Mouse (Mus musculus) embryonic facial prominence, embryonic 11.5 days (tissue): Measurements from ENCODE around the gene F11r. TPM values are rescaled to one million over a fixed set of nuclear protein-coding genes. Genes with fewer than 3 reads are reported as not detected.

ENCODE experiments used
- ATAC-seq: fragments of 200-750 bp; cut with Nextera tagmentation; replicated peaks from 2 replicates; pipeline ENCODE4 v1.8.0; 2017; ENCODE audit warnings: low read depth; ENCODE audit not compliant: insufficient number of reproducible peaks, low FRiP score, low TSS enrichment
- DNase-seq: peaks from one replicate; pipeline ENCODE4 v3.0.0-alpha.2; 2015; ENCODE audit warnings: low spot score
- H3K27ac ChIP-seq: fragments of 300-500 bp; sonication (generic); replicated peaks from 2 replicates; pipeline ENCODE4 v1.5.1; 2014; ENCODE audit warnings: mild to moderate bottlenecking, low read depth, low read length, control low read depth
- H3K27me3 ChIP-seq: fragments of 300-500 bp; sonication (generic); 2 replicates; pipeline ENCODE4 v1.6.1; 2014; ENCODE audit warnings: mild to moderate bottlenecking, low read length, moderate library complexity, mixed read lengths; ENCODE audit not compliant: control insufficient read depth, insufficient read depth
- H3K36me3 ChIP-seq: fragments of 300-500 bp; sonication (generic); replicated peaks from 2 replicates; pipeline ENCODE4 v1.6.1; 2014; ENCODE audit warnings: low read depth, mild to moderate bottlenecking, low read length, moderate library complexity, mixed read lengths; ENCODE audit not compliant: control insufficient read depth, insufficient read depth
- H3K4me1 ChIP-seq: fragments of 300-500 bp; sonication (generic); 2 replicates; pipeline ENCODE4 v1.6.1; 2014; ENCODE audit warnings: low read length, mixed read lengths; ENCODE audit not compliant: control insufficient read depth, insufficient read depth
- H3K4me2 ChIP-seq: fragments of 300-500 bp; sonication (generic); 2 replicates; pipeline ENCODE4 v1.6.1; 2014; ENCODE audit warnings: low read depth, mild to moderate bottlenecking, control low read depth, low read length, moderate library complexity
- H3K4me3 ChIP-seq: fragments of 300-500 bp; sonication (generic); 2 replicates; pipeline ENCODE4 v1.5.1; 2014; ENCODE audit warnings: low read depth, low read length, control low read depth
- H3K9ac ChIP-seq: fragments of 300-500 bp; sonication (generic); replicated peaks from 2 replicates; pipeline ENCODE4 v1.6.1; 2014; ENCODE audit warnings: mild to moderate bottlenecking, control low read depth, low read length
- H3K9me3 ChIP-seq: fragments of 300-500 bp; sonication (generic); replicated peaks from 2 replicates; pipeline ENCODE4 v1.6.1; 2016; ENCODE audit warnings: mild to moderate bottlenecking, low read length, inconsistent platforms, mixed read lengths; ENCODE audit not compliant: control insufficient read depth
- WGBS: fragments of 180-500 bp; shearing (Covaris S2); extraction: QIAGEN DNeasy Blood & Tissue Kit; methylation state at CpG from one replicate; pipeline ENCODE4 v1.1.7; 2014; 5-methylcytosine and 5-hydroxymethylcytosine counted together
- polyA plus RNA-seq: library from polyadenylated mRNA; unstranded; fragments of >200 nt; fragmentation: Nextera tagmentation; extraction: Ambion mirVana; gene quantifications from 2 replicates; pipeline ENCODE4 v1.2.1, GENCODE M21; 2014

F11r gene
- polyA plus RNA-seq, 1 experiment from 2014 or later, result 21.1 TPM

DNA sequence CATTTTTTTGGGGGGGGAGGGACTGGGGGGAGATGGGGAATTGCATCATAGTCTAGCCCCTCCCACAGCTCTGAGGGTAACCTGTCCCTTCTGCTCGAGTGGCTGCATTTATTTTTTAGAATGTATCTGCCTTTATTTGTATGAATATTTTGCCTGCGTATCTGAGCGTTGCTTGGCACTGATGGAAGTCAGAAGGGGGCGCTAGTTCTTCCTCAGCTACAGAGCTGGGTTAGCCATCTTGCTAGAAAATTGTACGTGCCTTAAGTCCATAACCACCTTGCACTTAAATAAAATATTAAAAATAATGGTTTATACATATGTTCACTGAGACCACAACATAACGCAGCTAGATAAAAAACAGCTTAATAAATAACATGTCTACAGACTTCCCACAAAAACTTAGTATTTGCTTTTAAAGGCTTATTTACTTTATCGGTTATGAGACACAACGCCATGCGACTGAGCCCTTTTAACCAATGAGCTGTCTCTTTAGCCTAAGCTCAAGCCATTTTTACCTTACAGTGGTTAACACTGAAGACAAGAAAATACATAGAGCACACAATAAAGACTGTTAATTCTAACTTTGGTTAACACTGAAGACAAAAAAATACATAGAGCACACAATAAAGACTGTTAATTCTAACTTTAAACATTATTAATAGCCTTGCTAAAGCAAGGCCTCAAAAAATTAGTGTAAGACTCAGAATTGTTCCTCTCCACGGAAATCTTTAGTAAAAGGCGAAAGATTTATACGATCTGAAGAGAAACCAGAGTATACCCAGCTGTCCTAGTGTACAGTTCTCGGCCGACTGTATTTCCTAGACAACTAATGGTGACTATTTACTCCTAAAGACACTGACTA lies 65.3 kb downstream of the F11r start:
- DNase-seq, result peak; percentile 88
- no peaks in the 10 kb centered on the region for H3K4me1 ChIP-seq
- no peak overlapping the region for H3K9ac ChIP-seq
- H3K27me3 ChIP-seq, result no peaks in the 10 kb centered on the region
- H3K4me2 ChIP-seq, result no peak overlapping the region; the same call in 1 of the 2 replicates
- peak overlapping the region; percentile 21; the same call in 1 of the 2 replicates for H3K27ac ChIP-seq
- no peak overlapping the region for H3K4me3 ChIP-seq
- no peaks in the 10 kb centered on the region for H3K9me3 ChIP-seq
- under 1% methylated on average over 14 of the region's 14 CpGs for WGBS
- H3K36me3 ChIP-seq, result no peaks in the 10 kb centered on the region
- peak; percentile 87 for ATAC-seq

DNA sequence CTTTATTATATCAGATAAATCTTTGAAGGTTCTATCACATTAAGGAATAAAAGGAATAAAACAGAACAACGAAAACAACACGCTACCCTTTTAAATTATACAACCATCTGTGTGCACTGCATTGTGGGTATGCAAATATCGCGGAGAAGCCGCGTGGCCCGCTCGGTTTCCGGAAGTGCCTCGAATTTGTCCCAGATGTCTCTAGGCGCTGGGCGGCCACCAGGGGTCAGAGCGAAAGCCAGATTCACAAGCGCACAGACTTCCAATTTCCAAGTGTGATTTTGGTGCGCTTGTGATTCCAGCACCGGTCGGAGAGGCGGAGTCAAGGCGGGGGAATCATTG lies 65.9 kb downstream of the F11r start, which contains the start of gene Alyref2:
Gene Alyref2, plus strand, starts transcription at position 229 of the 342 bp plus-strand sequence.
- ATAC-seq, result peak; percentile 83

DNA sequence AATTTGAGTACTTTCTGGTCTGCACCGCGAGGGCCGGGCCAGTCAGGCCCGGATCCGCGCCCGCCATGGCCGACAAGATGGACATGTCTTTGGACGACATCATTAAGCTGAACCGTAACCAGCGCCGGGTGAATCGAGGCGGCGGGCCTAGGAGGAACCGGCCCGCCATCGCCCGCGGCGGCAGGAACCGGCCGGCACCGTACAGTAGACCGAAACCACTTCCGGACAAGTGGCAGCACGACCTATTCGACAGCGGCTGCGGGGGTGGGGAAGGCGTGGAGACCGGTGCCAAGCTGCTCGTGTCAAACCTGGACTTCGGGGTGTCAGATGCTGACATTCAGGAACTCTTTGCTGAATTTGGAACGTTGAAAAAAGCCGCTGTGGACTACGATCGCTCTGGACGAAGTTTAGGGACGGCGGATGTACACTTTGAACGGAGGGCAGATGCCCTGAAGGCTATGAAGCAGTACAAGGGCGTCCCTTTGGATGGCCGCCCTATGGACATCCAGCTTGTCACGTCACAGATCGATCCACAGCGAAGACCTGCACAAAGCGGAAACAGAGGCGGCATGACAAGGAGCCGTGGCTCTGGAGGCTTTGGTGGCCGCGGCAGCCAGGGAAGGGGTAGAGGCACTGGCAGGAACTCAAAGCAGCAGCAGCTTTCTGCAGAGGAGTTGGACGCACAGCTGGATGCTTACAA lies 66.4 kb downstream of the F11r start:
- Histone ChIP-seq H3K27me3 (no peaks in the 10 kb centered on the region), H3K36me3 (no peaks in the 10 kb centered on the region), H3K4me1 (no peaks in the 10 kb centered on the region), H3K4me2 (peak overlapping the region; percentile 85), H3K9ac (peak overlapping the region; percentile 77), H3K9me3 (no peaks in the 10 kb centered on the region), H3K4me3 (peak overlapping the region; percentile 55), H3K27ac (peak overlapping the region; percentile 81)
- under 1% methylated on average over 53 of the region's 53 CpGs for WGBS
- peak; percentile 69 for DNase-seq
- ATAC-seq, result peak; percentile 47

More for the DNA sequence above, 65.9 kb downstream of the F11r start, which contains the start of gene Alyref2:
- peak; percentile 95 for DNase-seq
- Histone ChIP-seq H3K36me3 (no peaks in the 10 kb centered on the region), H3K27ac (peak within 1 kb of the TSS; percentile 81), H3K4me2 (peak within 1 kb of the TSS; percentile 85), H3K4me1 (no peaks in the 10 kb centered on the region), H3K9ac (peak within 1 kb of the TSS; percentile 77), H3K27me3 (no peaks in the 10 kb centered on the region), H3K4me3 (peak within 1 kb of the TSS; percentile 55), H3K9me3 (no peaks in the 10 kb centered on the region)
- under 1% methylated on average over 19 of the region's 19 CpGs for WGBS

DNA sequence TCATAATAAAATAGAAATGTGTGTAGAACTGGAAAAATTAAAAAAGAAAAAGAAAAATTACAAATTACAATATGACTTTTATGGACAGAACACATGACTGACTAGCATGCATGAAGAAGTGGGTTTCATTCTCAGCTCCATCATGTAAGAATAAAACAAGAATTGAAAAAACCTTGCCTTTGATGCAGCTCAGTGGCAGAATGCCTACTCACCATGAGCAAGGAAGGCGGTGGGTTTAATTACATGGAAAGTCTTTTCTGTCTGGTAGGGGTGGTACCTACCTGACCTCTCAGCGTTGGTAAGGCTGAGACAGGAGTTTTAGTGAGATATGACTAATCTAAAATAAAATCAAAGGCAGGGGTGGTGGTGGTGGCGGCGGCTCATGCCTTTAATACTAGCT lies 67.3 kb downstream of the F11r start:
- H3K27ac ChIP-seq, result no peak overlapping the region
- H3K36me3 ChIP-seq, result no peaks in the 10 kb centered on the region
- ATAC-seq (no peak), DNase-seq (no peak)
- no peaks in the 10 kb centered on the region for H3K9me3 ChIP-seq
- no peaks in the 10 kb centered on the region for H3K4me1 ChIP-seq
- H3K27me3 ChIP-seq, result no peaks in the 10 kb centered on the region
- no peak overlapping the region for H3K9ac ChIP-seq
- no peak overlapping the region for H3K4me3 ChIP-seq
- 82% methylated on average over 4 of the region's 4 CpGs for WGBS
- no peak overlapping the region for H3K4me2 ChIP-seq

DNA sequence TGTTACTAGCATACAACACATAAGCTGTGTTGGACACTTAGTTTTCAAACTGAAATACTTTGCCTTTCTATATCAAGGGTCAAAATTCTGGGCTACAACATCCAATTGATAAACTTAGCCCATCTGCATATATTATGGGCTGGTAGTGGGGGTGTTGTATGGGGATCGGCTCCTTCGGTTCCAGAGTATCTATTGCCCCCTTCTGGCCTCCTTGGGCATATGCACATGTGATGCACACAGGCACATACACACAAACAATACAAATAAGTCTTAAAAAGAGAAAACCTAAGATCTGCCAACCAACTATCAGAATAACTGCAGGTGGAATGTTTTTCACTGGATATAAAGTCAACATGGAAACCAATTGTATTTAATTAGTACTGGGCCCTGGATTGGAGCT lies 75.9 kb downstream of the F11r start:
- 89% methylated on average over 2 of the region's 2 CpGs for WGBS
- no peak overlapping the region for H3K4me3 ChIP-seq
- DNase-seq (no peak), ATAC-seq (no peak)
- no peak overlapping the region for H3K4me2 ChIP-seq
- H3K4me1 ChIP-seq, result no peaks in the 10 kb centered on the region
- no peak overlapping the region for H3K27ac ChIP-seq
- no peaks in the 10 kb centered on the region for H3K9me3 ChIP-seq
- H3K36me3 ChIP-seq, result no peaks in the 10 kb centered on the region
- no peaks in the 10 kb centered on the region for H3K27me3 ChIP-seq
- H3K9ac ChIP-seq, result no peak overlapping the region

DNA sequence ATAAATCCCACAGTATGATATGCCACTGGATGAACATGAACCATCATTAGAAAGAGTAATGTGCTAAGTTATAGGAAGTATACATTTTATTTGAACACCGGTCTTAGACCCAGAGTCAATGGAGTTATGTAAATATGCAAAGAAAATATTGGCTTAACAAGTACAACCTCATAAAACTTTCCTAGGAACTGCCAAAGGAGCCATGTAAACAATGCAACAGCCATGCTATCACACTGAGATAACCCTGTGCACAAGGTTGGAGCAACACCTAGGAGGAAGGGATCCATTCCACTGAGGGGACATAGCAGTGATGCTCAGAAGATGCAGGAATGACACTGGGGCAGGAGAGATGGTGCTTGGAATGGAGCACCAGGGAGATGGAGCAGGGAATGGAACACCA lies 76.4 kb downstream of the F11r start:
- no peak overlapping the region for H3K4me3 ChIP-seq
- ATAC-seq, result no peak

More for the DNA sequence above, 76.4 kb downstream of the F11r start:
- DNase-seq, result no peak
- H3K4me2 ChIP-seq, result no peak overlapping the region
- H3K9me3 ChIP-seq, result no peaks in the 10 kb centered on the region
- H3K36me3 ChIP-seq, result no peaks in the 10 kb centered on the region
- H3K27me3 ChIP-seq, result no peaks in the 10 kb centered on the region
- H3K9ac ChIP-seq, result no peak overlapping the region
- H3K27ac ChIP-seq, result no peak overlapping the region
- 97% methylated on average over 1 of the region's 1 CpGs for WGBS
- no peaks in the 10 kb centered on the region for H3K4me1 ChIP-seq
